Mouse (Mus musculus) cerebral cortex, adult 2 months (tissue): ENCODE results near the gene Xcl1.

Experiments used
- WGBS: fragments of 180-500 bp; shearing (Covaris S2); methylation state at CpG from one replicate; pipeline ENCODE4 v1.1.7; 2018; 5-methylcytosine and 5-hydroxymethylcytosine counted together

Xcl1 gene

DNA sequence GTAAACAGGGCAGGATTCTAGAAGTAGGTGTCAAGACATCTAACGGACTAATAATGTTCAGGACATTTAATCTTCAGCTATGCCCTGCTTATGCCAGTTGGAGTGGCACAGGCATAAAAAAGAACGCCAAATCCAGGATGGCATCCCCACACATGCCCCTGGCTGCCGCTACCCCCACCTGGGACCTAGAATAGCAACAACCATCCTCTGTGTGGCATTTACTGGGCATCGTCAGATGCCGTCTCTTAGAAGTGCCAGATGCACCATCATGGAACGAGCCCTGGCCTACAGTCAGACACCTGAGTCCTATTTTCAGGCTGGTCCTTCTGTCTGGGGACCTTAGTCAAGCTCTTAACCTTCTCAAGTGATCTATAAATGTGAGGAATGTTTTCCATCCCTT lies 34.6 kb downstream of the Xcl1 start:
- 69% methylated on average over 6 of the region's 6 CpGs for WGBS

GRCm38 (mm10) chr1:164900226-164900625 lies 35.1 kb downstream of the Xcl1 start:
- 42% methylated on average over 2 of the region's 2 CpGs for WGBS

DNA sequence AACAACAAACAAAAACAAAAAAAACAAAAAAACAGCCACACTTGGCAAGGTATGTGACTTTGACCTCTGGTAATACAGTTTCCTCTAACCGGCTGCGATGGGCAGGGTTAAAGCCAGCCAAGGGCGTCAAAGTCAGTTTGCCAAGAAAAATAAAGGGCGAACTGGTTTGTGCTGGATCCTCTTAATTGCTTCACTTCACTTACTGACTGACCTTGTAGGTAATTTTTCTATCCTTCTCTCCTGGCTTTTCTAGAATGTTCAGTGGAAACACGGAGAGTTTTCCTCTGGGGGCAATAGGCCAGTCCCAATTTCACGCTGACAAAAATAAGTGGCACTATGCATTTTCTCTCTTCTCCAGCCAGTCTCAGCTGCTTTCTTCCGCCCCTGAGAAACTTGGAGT lies 35.8 kb downstream of the Xcl1 start:
- 26% methylated on average over 7 of the region's 7 CpGs for WGBS

GRCm38 (mm10) chr1:164898846-164899351 lies 36.4 kb downstream of the Xcl1 start:
- WGBS = under 1% methylated on average over 22 of the region's 22 CpGs

DNA sequence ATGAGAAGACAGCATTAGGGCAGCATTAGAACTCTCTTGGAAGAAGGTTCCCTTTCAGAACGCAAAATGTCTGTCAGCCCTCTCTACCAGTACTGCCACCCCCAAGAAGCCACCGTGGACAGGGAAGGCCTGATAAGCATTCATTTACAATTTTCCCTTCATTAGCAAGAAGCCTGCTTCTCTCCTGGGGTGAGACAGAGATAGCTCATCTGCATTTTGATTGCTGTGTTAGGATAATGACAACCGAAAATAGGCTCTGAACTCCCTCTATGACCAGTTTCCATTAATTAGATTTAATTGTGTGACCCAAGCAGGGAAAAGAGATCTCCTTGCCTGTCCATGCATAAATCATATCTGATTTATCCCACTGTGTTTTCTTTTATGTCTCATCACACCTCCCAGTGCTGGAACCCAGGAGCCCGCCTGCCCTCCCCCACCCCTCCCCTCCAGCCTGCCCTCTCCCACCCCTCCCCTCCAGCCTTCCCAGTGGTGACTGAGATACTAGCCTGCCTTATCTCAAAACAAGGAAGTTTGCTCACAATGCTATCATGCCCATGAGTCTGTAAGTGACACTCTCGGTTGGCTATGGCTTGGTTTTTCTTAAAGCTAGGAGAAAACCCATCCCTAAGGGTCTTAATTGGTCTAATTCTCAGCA lies 38.0 kb downstream of the Xcl1 start:
- WGBS = 52% methylated on average over 5 of the region's 5 CpGs

GRCm38 (mm10) chr1:164896211-164897145 lies 38.8 kb downstream of the Xcl1 start:
- 83% methylated on average over 16 of the region's 16 CpGs for WGBS

GRCm38 (mm10) chr1:164895806-164896205 lies 39.5 kb downstream of the Xcl1 start:
- WGBS = 83% methylated on average over 2 of the region's 2 CpGs

- 85% methylated on average over 4 of the region's 4 CpGs for WGBS
Observed at GRCm38 (mm10) chr1:164890366-164890765, 45.0 kb downstream of the Xcl1 start.

GRCm38 (mm10) chr1:164888563-164888962 lies 46.8 kb downstream of the Xcl1 start:
- 53% methylated on average over 6 of the region's 6 CpGs for WGBS

GRCm38 (mm10) chr1:164887775-164888174 lies 47.6 kb downstream of the Xcl1 start:
- WGBS = 48% methylated on average over 2 of the region's 2 CpGs

DNA sequence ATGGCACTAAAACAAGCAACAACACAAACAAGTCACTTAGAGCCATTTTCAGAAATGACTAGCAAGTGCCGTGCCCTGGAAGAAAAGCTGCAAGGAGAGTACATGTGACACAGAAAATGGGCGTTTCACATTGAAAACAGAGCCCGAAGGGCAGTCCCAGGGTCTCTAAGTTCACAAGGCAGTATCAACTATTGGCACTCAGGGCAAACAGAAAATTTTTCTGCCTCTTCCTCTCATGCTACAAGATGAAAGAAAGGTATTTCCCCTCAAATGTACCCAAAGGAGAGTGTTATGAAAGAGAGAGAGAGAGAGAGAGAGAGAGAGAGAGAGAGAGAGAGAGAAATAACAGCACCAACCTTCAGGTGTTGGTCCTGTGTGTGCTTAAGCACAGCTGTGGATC lies 53.4 kb downstream of the Xcl1 start:
- WGBS = 75% methylated on average over 3 of the region's 3 CpGs
